Mouse (Mus musculus) stomach, postnatal 0 days (tissue): ENCODE measurements around the gene Krtap13-1.
"Not testable (repeated sequence)": the region's sequence is repeated elsewhere in the genome, so short reads cannot be mapped to it uniquely, and the experiment has no call there.

Experiments
- CTCF ChIP-seq: IDR thresholded peaks from 2 replicates; pipeline ENCODE4 v1.5.1; 2016; ENCODE audit warnings: antibody characterized with exemption, low read depth, mild to moderate bottlenecking, moderate library complexity
- EP300 ChIP-seq: optimal IDR thresholded peaks from 2 replicates; pipeline ENCODE3; 2016; ENCODE audit warnings: antibody characterized with exemption

DNA sequence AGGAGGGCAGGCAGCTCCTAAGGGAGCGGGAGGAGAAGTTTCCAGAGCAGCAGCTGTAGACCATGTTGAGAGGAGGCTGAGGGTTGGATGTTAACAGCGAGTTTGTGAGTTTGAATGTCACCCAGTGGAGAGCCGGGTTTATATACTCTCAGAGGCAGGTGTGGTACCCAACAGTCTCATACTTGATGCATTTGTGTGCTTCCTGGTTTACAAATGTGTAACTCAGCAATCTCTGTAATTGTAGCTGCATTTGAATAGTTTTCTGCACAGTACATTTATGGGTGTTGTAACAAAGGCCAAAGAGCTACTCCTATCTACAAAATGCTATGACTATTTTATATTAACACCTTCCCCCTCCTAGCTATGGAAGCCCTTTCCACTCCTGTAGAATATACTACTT lies 22.9 kb downstream of the Krtap13-1 start, which contains the start of gene Krtap13:
- TF ChIP-seq CTCF, EP300: not testable (repeated sequence)
